Mouse (Mus musculus) kidney, embryonic 16.5 days (tissue): Measurements from ENCODE around the gene Stk19. TPM values are rescaled to one million over a fixed set of nuclear protein-coding genes. Genes with fewer than 3 reads are reported as not detected.

Experiments
- microRNA-seq: library from miRNA; unstranded; fragments of <30 nt; microRNA quantifications from one replicate; pipeline ENCODE4, GENCODE M21; 2016
- polyA plus RNA-seq: library from polyadenylated mRNA; unstranded; fragments of >200 nt; fragmentation: Nextera tagmentation; extraction: Ambion mirVana; gene quantifications from 2 replicates; pipeline ENCODE4 v1.2.1, GENCODE M21; 2015

The Stk19 gene
- polyA plus RNA-seq, 1 experiment from 2014 or later: 31.7 TPM

Small RNA genes within 50 kb of the gene (microRNA-seq; reads per million reads assigned to microRNA genes)
- gene Mir6970: not detected
- gene Mir6971: 1.1 reads per million
- gene Mir6972: not detected

Other genes starting within 250 kb of the Stk19 start
- gene Gpsm3, start 247.1 kb downstream of the Stk19 start, polyA plus RNA-seq: 21.5 and 25.6 TPM in 2 replicates
- gene Pbx2, start 245.7 kb downstream of the Stk19 start, polyA plus RNA-seq: 13.1 and 15.6 TPM in 2 replicates
- gene Ager, start 239.1 kb downstream of the Stk19 start, polyA plus RNA-seq: 8.8 and 16.8 TPM in 2 replicates
- gene Rnf5, start 233.3 kb downstream of the Stk19 start, polyA plus RNA-seq: 185 and 190 TPM in 2 replicates
- gene Agpat1, start 232.7 kb downstream of the Stk19 start, polyA plus RNA-seq: 81.8 and 83.1 TPM in 2 replicates
- 4.0 and 6.0 TPM in 2 replicates for gene Egfl8, start 221.0 kb downstream of the Stk19 start, polyA plus RNA-seq
- gene Ppt2, start 208.4 kb downstream of the Stk19 start, polyA plus RNA-seq: 47.3 and 53.7 TPM in 2 replicates
- 0.23 and 0.29 TPM in 2 replicates for gene Prrt1, start 207.4 kb downstream of the Stk19 start, polyA plus RNA-seq
- 17.5 and 17.7 TPM in 2 replicates for gene Fkbpl, start 192.2 kb downstream of the Stk19 start, polyA plus RNA-seq
- 103 and 106 TPM in 2 replicates for gene Atf6b, start 189.8 kb downstream of the Stk19 start, polyA plus RNA-seq
- gene Tnxb, start 166.4 kb downstream of the Stk19 start, polyA plus RNA-seq: 0.51 and 0.52 TPM in 2 replicates
- gene C4b, start 93.1 kb downstream of the Stk19 start, polyA plus RNA-seq: 0.78 and 1.5 TPM in 2 replicates
- 38.4 and 41.9 TPM in 2 replicates for gene Cyp21a1, start 32.4 kb downstream of the Stk19 start, polyA plus RNA-seq
- 71.0 and 77.9 TPM in 2 replicates for gene Dxo, start 74 bp upstream of the Stk19 start, polyA plus RNA-seq
- 59.3 and 62.0 TPM in 2 replicates for gene Skiv2l, start 13.3 kb upstream of the Stk19 start, polyA plus RNA-seq
- gene Nelfe, start 13.4 kb upstream of the Stk19 start, polyA plus RNA-seq: 117 and 121 TPM in 2 replicates
- 15.1 and 17.3 TPM in 2 replicates for gene Cfb, start 25.6 kb upstream of the Stk19 start, polyA plus RNA-seq
- 3.5 and 4.3 TPM in 2 replicates for gene Zbtb12, start 42.5 kb upstream of the Stk19 start, polyA plus RNA-seq
- gene Gm20547, start 45.1 kb upstream of the Stk19 start, polyA plus RNA-seq: not detected in 2 replicates
- gene C2, start 61.3 kb upstream of the Stk19 start, polyA plus RNA-seq: 4.6 and 5.7 TPM in 2 replicates
- 89.9 and 92.8 TPM in 2 replicates for gene Ehmt2, start 61.5 kb upstream of the Stk19 start, polyA plus RNA-seq
- gene Slc44a4, start 77.5 kb upstream of the Stk19 start, polyA plus RNA-seq: 17.9 and 18.9 TPM in 2 replicates
- gene Neu1, start 94.3 kb upstream of the Stk19 start, polyA plus RNA-seq: 50.0 and 54.1 TPM in 2 replicates
- gene Hspa1b, start 122.3 kb upstream of the Stk19 start, polyA plus RNA-seq: 0.76 and 0.80 TPM in 2 replicates
- not detected in 2 replicates for gene Gm20481, start 133.0 kb upstream of the Stk19 start, polyA plus RNA-seq
- gene Hspa1a, start 135.2 kb upstream of the Stk19 start, polyA plus RNA-seq: 11.2 and 13.4 TPM in 2 replicates
- 1.0 and 1.3 TPM in 2 replicates for gene Hspa1l, start 135.8 kb upstream of the Stk19 start, polyA plus RNA-seq
- gene Lsm2, start 144.9 kb upstream of the Stk19 start, polyA plus RNA-seq: 206 and 230 TPM in 2 replicates
- gene Vars, start 164.0 kb upstream of the Stk19 start, polyA plus RNA-seq: 132 and 137 TPM in 2 replicates
- 0.21 and 0.31 TPM in 2 replicates for gene Vwa7, start 179.6 kb upstream of the Stk19 start, polyA plus RNA-seq
- 5.7 and 7.1 TPM in 2 replicates for gene Sapcd1, start 191.1 kb upstream of the Stk19 start, polyA plus RNA-seq
- 4.5 and 6.9 TPM in 2 replicates for gene Msh5, start 209.8 kb upstream of the Stk19 start, polyA plus RNA-seq
- 341 and 345 TPM in 2 replicates for gene Clic1, start 213.0 kb upstream of the Stk19 start, polyA plus RNA-seq
- 375 and 376 TPM in 2 replicates for gene Ddah2, start 222.1 kb upstream of the Stk19 start, polyA plus RNA-seq
- not detected in 2 replicates for gene Ly6g6c, start 228.4 kb upstream of the Stk19 start, polyA plus RNA-seq
- gene Mpig6b, start 229.2 kb upstream of the Stk19 start, polyA plus RNA-seq: 0.49 and 0.52 TPM in 2 replicates
- gene Ly6g6e, start 240.0 kb upstream of the Stk19 start, polyA plus RNA-seq: 1.1 and 2.0 TPM in 2 replicates
- gene Ly6g6d, start 241.1 kb upstream of the Stk19 start, polyA plus RNA-seq: 4.4 and 4.6 TPM in 2 replicates
- 0.26 TPM in 1 of 2 replicates, not detected in the other for gene Ly6g6f, start 248.7 kb upstream of the Stk19 start, polyA plus RNA-seq